Mouse (Mus musculus): Measurements from ENCODE around the gene Prr11.
A peak's percentile ranks its signal among the peaks of the same experiment; 100 is the strongest.
"Not testable (repeated sequence)": the region's sequence is repeated elsewhere in the genome, so short reads cannot be mapped to it uniquely, and the experiment has no call there.

Prr11 gene

GRCm38 (mm10) chr11:87108409-87108754 lies at the start of gene Prr11:
Gene Prr11 (minus strand): TSS chr11:87108708.
- DNase-seq (ENCODE audit: low read depth), result no peak

- DNase-seq (ENCODE audit: low read depth), result no peak
These were observed 49.5 kb upstream of the Prr11 start for GRCm38 (mm10) chr11:87158012-87158411.

DNA sequence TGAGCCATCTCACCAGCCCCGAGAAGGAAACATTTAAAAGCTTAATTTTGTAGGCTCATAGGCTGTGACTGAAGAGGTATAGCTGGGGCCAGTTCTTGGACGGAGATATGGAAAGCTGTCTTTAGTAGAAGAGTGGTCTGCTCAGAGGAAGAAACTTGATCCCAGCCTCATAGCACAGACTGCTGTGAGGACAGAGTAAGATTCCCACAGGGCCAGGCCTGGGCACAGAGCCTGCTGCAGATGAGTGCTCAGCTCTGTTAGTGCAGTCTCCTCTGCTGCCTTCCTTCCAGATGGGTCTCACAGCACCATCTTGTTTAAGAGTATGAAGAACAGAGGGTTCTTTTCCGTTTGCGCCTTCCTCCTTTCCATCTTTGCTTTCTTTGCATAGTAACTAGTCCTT lies 27.7 kb upstream of the Prr11 start:
- no peak for DNase-seq (ENCODE audit: low read depth)

GRCm38 (mm10) chr11:87126824-87127816 lies 18.6 kb upstream of the Prr11 start, which contains the start of gene Trim37:
Gene Trim37 (plus strand): TSS chr11:87127077.
- DNase-seq (ENCODE audit: low read depth), result peak; percentile 79

DNA sequence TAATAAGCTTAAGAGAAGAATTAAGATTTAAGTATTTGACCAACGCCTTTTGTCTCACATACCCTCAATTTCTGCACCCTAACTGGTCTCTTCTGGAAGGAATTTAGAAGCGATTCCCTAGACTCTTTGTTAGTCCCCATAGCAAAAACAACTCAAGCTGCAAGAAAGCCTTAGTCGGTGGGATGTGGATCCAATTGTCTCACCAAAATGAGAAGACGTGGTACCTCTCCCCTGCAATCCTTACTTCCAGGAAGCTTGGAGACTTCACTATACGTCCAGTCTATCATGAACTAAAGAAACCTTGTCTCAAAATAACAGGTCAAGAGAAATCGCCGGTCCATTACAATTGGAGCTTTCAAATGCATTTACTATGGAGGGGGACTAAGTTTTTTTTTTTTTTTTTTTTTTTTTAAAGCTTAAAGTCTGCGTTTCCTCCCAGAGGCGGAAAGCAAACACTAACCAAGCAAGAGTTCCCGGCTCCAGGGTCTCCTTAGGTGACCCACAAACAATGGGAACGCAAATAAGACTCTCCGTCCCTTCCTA lies 17.8 kb upstream of the Prr11 start:
- DNase-seq (ENCODE audit: low read depth), result peak; percentile 12

GRCm38 (mm10) chr11:87125562-87125961 lies 17.1 kb upstream of the Prr11 start:
- no peak for DNase-seq (ENCODE audit: low read depth)

- DNase-seq (ENCODE audit: low read depth), result no peak
These were observed 13.4 kb upstream of the Prr11 start for GRCm38 (mm10) chr11:87121864-87122263.

- no peak for DNase-seq (ENCODE audit: low read depth)
These were observed 1.8 kb upstream of the Prr11 start for GRCm38 (mm10) chr11:87110172-87110909.

DNA sequence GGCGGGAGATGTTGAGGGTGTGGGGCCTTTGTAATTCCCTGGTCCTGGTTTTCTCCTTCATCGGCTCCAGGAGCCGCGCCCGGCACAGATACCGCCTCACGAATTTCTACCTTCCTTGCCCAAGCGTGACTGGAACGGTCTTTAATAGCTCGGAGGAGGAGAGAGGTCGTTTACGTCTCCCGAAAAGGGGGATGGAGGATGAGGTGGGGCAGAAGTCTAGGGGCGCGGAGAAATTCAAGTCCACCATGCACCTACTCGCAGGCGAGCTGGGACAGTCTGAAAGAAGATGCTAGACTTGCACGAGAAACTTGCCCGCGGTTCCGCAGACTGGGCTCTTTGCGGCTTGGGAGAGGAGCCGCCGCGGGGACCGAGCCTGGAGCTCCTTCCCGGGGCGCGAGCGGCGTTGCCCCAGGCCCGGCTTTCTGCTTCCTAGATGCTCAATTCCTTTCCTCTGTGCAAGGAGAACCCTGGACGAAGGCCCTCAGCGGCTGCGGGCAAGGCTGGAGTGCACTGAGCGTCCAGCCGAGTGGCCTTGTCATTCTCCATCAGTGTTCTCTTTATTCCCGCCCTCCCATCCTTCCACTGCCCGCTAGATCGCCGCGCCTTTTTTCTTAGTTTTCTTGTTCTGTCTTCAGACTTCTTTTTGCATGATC lies 1.1 kb upstream of the Prr11 start:
- no peak for DNase-seq (ENCODE audit: low read depth)

DNA sequence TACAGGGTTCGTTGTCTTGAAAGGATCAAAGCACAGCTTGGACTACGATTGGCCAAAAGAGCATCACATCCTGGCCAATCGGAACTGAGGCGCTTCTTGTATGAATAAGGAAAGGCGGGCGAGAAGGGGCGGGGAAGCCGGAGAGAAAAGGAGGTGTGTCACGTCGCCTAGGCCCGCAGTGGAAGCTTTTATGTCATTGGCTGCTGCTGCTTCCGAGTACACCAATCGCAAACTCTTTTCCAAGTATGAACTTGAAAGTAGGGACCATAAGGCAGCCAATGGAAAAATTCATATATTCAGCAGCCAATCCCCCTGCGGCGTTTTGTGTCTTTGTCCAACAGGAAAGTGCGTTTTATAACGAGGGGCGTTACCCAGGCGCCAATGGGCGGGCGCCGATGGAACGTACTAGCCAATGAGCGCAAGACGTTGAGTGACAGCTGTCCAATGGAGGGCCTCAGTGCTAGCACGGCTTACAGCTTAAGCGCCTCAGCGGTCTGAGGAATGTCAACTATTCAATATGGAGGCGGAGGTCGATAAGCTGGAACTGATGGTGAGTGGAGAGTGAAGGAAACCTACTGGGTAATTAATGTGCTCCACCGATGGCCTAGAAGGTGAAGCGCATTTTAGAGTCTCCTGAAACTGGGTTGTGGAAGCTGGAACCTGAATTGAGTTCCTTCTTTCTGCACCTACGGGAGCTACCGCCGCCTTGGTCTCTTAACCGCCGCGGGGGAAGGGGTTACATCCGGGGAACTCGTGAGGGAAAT lies 429 bp upstream of the Prr11 start, which contains the start of gene Ska2:
Ska2 (plus strand) TSS at position 480 of the 764 bp plus-strand sequence.
- peak; percentile 98 for DNase-seq (ENCODE audit: low read depth)

DNA sequence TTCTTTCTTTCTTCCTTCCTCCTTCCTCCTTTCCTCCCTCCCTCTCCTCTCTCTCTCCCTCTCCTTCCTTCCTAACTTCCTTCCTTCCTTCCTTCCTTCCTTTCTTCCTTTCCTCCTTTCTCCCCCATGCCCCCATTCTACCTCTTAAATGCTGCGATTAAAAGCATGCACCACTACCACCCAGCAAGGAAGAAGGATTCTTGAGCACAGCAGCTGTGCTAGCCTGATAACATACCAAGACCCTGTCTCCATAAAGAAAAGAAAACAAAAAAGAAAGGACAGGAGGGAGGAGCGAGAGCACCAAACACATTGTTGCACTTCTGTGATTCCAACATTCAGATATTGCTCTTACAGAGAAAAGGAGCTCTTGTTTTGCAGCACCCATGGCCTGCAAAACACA lies 21.4 kb downstream of the Prr11 start:
- no peak for DNase-seq (ENCODE audit: low read depth)

GRCm38 (mm10) chr11:87086290-87086984 lies 22.1 kb downstream of the Prr11 start, which contains the start of gene Smg8:
Gene Smg8 (minus strand): TSS chr11:87086774.
- peak; percentile 82 for DNase-seq (ENCODE audit: low read depth)

DNA sequence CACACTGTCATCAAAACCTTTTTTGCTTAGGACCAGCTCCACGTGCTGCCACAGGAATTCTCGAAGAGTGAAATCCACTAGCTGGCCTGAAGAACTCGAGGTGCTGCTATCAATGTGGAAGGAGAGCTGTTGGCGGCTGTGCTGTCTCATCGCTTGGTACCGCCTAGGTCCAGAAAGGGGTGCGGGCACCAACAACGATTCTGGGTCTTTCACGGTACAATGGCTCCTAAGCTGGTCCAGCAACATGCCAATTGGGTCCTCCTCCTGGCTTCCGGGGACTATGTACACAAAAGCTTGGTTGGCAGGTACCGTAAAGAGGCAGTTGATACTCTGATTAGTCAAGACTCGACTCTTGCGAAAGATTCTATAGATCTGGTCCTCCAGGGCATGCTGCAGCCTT lies 23.0 kb downstream of the Prr11 start:
- no peak for DNase-seq (ENCODE audit: low read depth)

- DNase-seq (ENCODE audit: low read depth), result no peak
These were observed 24.8 kb downstream of the Prr11 start for GRCm38 (mm10) chr11:87083712-87084111.

GRCm38 (mm10) chr11:87073866-87074440 lies 34.6 kb downstream of the Prr11 start, which contains the start of gene Gdpd1:
Gene Gdpd1 (minus strand): TSS chr11:87074062.
- DNase-seq (ENCODE audit: low read depth), result peak; percentile 81

DNA sequence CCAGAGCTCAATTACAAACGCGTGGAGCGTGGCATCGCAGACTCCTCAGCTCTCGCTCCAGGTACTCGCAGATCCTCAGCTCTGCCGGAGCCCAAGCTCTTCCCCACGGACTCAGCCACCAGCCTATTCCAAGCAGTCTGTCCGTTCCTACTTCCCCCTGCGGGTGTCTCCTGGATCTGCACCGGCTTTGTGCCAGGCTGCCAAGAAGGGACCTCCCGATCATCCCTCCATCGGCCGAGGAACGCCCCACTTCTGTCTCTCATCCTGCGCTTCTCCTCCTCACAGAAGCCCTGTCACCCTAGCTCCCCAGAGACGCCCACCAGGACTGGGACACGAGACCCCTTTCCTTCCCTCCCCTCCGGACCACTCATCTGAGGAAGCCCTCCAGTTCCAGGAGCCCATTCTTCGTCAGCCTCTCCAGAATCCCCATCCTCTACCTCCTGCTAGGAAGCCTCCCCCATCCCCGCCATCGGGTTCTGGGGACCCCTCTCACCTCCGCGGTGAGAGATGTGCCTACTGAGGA lies 35.1 kb downstream of the Prr11 start:
- DNase-seq (ENCODE audit: low read depth), result peak; percentile 20

DNA sequence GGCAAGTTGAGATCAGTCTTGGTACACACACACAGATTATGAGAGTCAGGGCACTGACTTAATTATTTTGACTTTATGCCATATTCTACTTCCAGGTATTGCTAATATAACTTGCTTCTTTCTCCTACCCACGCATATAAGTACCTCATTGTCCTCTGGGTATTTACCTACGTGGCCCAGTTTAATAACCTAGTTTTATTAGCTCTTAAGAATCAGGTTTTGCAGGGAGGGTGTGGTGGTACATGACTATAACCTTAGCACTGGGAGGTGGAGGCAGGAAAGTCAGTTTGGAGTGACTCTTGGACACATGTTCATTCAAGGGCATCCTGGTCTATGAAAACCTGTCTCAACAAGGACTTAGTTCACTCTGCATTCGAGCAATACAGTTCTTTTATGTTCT lies 46.4 kb downstream of the Prr11 start:
- DNase-seq (ENCODE audit: low read depth), result no peak

- DNase-seq (ENCODE audit: low read depth), result no peak
These were observed 48.1 kb downstream of the Prr11 start for GRCm38 (mm10) chr11:87060410-87060809.

- no peak for DNase-seq (ENCODE audit: low read depth)
These were observed 52.2 kb downstream of the Prr11 start for GRCm38 (mm10) chr11:87056286-87056685.

GRCm38 (mm10) chr11:87048900-87049299 lies 59.6 kb downstream of the Prr11 start:
- DNase-seq (ENCODE audit: low read depth), result not testable (repeated sequence)
